Mouse (Mus musculus): ENCODE data around the gene Slc7a14.

- TF ChIP-seq POLR2A (IDR thresholded peaks at IDR 0.05; ENCODE audit: control insufficient read depth in 1 of 2, insufficient read depth in 1 of 2, low read depth in 1 of 2, low read length in 2 of 2, poor library complexity in 1 of 2) (no peak), MAZ (IDR thresholded peaks at IDR 0.05; ENCODE audit: low read depth, low read length) (no peak), CTCF (IDR thresholded peaks at IDR 0.05 in 2 of 3, conservative IDR thresholded peaks at IDR 0.05 in 1 of 3; ENCODE audit: control insufficient read depth in 1 of 3, insufficient read depth in 1 of 3, low read depth in 2 of 3, low read length in 3 of 3, poor library complexity in 1 of 3, severe bottlenecking in 1 of 3) (no peak), CHD2 (IDR thresholded peaks at IDR 0.05; ENCODE audit: low read length) (no peak), MAX (IDR thresholded peaks at IDR 0.05; ENCODE audit: low read length) (no peak), NELFE (IDR thresholded peaks at IDR 0.05; ENCODE audit: low read depth, low read length) (no peak), TAL1 (IDR thresholded peaks at IDR 0.05; ENCODE audit: low read length) (no peak), MYB (IDR thresholded peaks at IDR 0.05; ENCODE audit: low read depth, low read length) (no peak), USF2 (IDR thresholded peaks at IDR 0.05; ENCODE audit: borderline replicate concordance in 1 of 2, insufficient read depth in 1 of 2, low read depth in 1 of 2, low read length in 2 of 2) (no peak), POLR2AphosphoS2 (IDR thresholded peaks at IDR 0.05; ENCODE audit: low read length) (no peak), MXI1 (IDR thresholded peaks at IDR 0.05; ENCODE audit: low read depth, low read length) (no peak), EP300 (IDR thresholded peaks at IDR 0.05; ENCODE audit: low read depth in 1 of 2, low read length in 2 of 2) (no peak), MAFK (IDR thresholded peaks at IDR 0.05; ENCODE audit: borderline replicate concordance, low read depth, low read length) (no peak), GATA1 (IDR thresholded peaks at IDR 0.05; ENCODE audit: low read depth, low read length) (no peak)
Observed at GRCm38 (mm10) chr3:31253862-31254261, 56.3 kb downstream of the Slc7a14 start.
